Mouse (Mus musculus): ENCODE results near the gene Zfp335. TPM values are rescaled to one million over a fixed set of nuclear protein-coding genes. Genes with fewer than 3 reads are reported as not detected.
A peak's percentile ranks its signal among the peaks of the same experiment; 100 is the strongest.

Zfp335 gene
- polyA plus RNA-seq, 2 experiments, result 4.0 to 8.8 TPM

DNA sequence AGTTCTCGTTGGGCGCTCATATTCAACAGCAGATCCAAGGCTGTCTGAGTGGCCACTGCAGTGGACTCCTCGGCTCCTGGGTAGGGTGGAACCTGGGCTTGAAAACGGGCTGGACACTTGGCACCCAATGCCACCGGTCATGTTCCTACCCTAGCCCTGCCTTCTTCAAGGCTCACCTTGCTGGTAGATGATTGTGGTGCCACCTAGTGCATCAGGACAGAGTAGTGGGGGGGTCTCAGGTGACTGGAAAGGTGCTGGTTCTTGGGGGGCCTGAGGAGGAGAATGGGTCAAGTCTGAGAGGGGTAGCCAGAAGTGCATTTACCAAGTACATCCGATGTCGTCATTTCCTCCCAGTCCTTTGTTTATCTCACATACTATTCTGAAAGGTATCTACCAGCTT is 13.5 kb downstream of the Zfp335 start:
- DNase-seq (ENCODE audit: low read depth in 3 of 3, low spot score in 3 of 3) (no peak), ATAC-seq (ENCODE audit: insufficient read depth) (no peak)
- Histone ChIP-seq H3K4me1 (replicated peaks; ENCODE audit: control insufficient read depth in 2 of 2, insufficient read depth in 2 of 2, low read length in 1 of 2) (no peaks in the 10 kb centered on the region), H3K27ac (no peak overlapping the region), H3K4me2 (ENCODE audit: low read depth) (no peak overlapping the region), H3K4me3 (ENCODE audit: insufficient read depth in 1 of 2, low read depth in 2 of 2, low read length in 2 of 2) (no peak overlapping the region), H3K27me3 (ENCODE audit: control insufficient read depth, insufficient read depth, low read length) (no peaks in the 10 kb centered on the region), H3K9me3 (ENCODE audit: control insufficient read depth, low read length) (no peaks in the 10 kb centered on the region), H3K36me3 (replicated peaks; ENCODE audit: control insufficient read depth, insufficient read depth, low read depth) (peaks cover 92% of the 10 kb centered on the region), H3K9ac (replicated peaks) (no peak overlapping the region)
- 84% methylated on average over 7 of the region's 7 CpGs for WGBS (ENCODE audit: insufficient replicate concordance)
- TF ChIP-seq CTCF (IDR thresholded peaks at IDR 0.05; ENCODE audit: low read depth) (no peak), EP300 (IDR thresholded peaks at IDR 0.05; ENCODE audit: low read depth) (no peak)

DNA sequence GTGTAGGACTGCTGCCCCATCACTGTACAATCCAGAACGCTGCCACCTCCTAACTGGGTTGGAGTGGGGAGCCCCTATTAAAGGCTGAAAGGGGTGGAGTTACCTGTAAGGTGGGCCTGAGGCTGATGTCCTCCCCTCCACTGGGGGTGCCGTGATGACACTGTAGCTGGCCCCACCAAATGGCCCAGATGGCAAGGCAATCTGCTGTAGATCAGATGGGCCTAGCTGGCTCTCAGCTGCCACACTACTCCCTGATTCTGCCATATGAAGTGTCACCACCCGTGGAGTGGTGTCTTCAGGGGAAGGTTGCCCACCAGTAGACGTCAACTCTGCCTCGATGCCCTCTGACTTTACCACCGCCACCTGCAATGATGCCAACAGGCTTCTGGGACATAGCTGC is 15.7 kb downstream of the Zfp335 start:
- Histone ChIP-seq H3K4me1 (replicated peaks; ENCODE audit: control insufficient read depth in 2 of 2, insufficient read depth in 2 of 2, low read length in 1 of 2) (no peaks in the 10 kb centered on the region), H3K9me3 (ENCODE audit: control insufficient read depth, low read length) (no peaks in the 10 kb centered on the region), H3K36me3 (replicated peaks; ENCODE audit: control insufficient read depth, insufficient read depth, low read depth) (peaks cover 96% of the 10 kb centered on the region), H3K27ac (no peak overlapping the region), H3K4me2 (ENCODE audit: low read depth) (no peak overlapping the region), H3K9ac (replicated peaks) (no peak overlapping the region), H3K4me3 (ENCODE audit: insufficient read depth in 1 of 2, low read depth in 2 of 2, low read length in 2 of 2) (no peak overlapping the region), H3K27me3 (ENCODE audit: control insufficient read depth, insufficient read depth, low read length) (no peaks in the 10 kb centered on the region)
- no peak for TF ChIP-seq CTCF (IDR thresholded peaks at IDR 0.05; ENCODE audit: low read depth)
- TF ChIP-seq EP300 (IDR thresholded peaks at IDR 0.05; ENCODE audit: low read depth), result no peak
- ATAC-seq (ENCODE audit: insufficient read depth) (no peak), DNase-seq (ENCODE audit: low read depth in 3 of 3, low spot score in 3 of 3) (no peak)
- WGBS (ENCODE audit: insufficient replicate concordance), result 93% methylated on average over 6 of the region's 6 CpGs

DNA sequence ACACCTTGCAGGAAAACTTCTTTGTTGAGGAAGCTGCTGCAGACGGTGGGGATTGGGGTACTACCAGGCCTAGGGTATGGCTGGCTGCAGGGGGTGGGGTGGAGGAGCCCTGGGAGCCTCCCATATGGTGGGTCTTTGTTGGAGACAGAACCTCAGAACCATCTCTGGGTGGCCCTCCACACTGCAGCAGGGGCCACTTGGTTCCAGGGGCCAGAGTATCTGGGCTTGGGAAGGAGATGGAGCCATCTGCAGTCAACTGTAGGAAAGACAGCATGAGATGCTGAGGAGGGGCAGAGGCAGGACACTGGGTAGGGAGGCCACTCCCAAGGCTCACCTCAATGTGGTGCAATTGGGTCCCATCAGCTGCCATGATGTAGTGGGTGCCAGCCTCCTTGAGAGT is 16.9 kb downstream of the Zfp335 start:
- H3K9ac ChIP-seq (replicated peaks), result no peak overlapping the region
- no peak overlapping the region for H3K4me3 ChIP-seq (ENCODE audit: insufficient read depth in 1 of 2, low read depth in 2 of 2, low read length in 2 of 2)
- H3K36me3 ChIP-seq (replicated peaks; ENCODE audit: control insufficient read depth, insufficient read depth, low read depth), result peaks cover 94% of the 10 kb centered on the region
- H3K4me1 ChIP-seq (replicated peaks; ENCODE audit: control insufficient read depth in 2 of 2, insufficient read depth in 2 of 2, low read length in 1 of 2), result no peaks in the 10 kb centered on the region
- WGBS (ENCODE audit: insufficient replicate concordance), result 73% methylated on average over 1 of the region's 1 CpGs
- DNase-seq (ENCODE audit: low read depth in 3 of 3, low spot score in 3 of 3) (no peak), ATAC-seq (ENCODE audit: insufficient read depth) (no peak)
- no peak overlapping the region for H3K27ac ChIP-seq
- H3K4me2 ChIP-seq (ENCODE audit: low read depth), result no peak overlapping the region
- no peaks in the 10 kb centered on the region for H3K27me3 ChIP-seq (ENCODE audit: control insufficient read depth, insufficient read depth, low read length)
- TF ChIP-seq CTCF (IDR thresholded peaks at IDR 0.05; ENCODE audit: low read depth) (0 out of 2 replicates have a peak, but pooled peaks have one; percentile 4), EP300 (IDR thresholded peaks at IDR 0.05; ENCODE audit: low read depth) (no peak)
- H3K9me3 ChIP-seq (ENCODE audit: control insufficient read depth, low read length), result no peaks in the 10 kb centered on the region

DNA sequence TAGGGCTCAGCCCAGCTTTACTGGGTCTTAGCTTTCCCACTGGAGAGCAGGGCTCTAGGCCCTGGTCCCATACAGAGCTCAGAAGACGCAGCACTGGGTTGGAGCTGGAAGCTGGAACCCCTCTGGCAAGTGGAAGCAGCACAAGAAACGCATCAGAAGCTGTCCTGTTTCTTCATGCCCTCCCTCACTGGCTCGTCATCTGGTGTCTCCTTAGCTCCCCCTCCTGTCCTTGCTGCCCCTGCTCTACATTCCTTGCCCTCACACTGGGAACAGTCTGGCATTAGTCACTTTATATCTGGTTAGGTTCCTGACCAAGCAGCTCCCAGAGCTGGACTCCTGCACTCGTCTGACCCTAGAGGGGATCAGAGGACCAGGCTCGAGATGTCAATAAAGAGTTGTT is 17.5 kb downstream of the Zfp335 start:
- H3K4me1 ChIP-seq (replicated peaks; ENCODE audit: control insufficient read depth in 2 of 2, insufficient read depth in 2 of 2, low read length in 1 of 2), result no peaks in the 10 kb centered on the region
- H3K9me3 ChIP-seq (ENCODE audit: control insufficient read depth, low read length), result no peaks in the 10 kb centered on the region
- H3K36me3 ChIP-seq (replicated peaks; ENCODE audit: control insufficient read depth, insufficient read depth, low read depth), result peaks cover 94% of the 10 kb centered on the region
- H3K27ac ChIP-seq, result no peak overlapping the region
- ATAC-seq (ENCODE audit: insufficient read depth), result no peak
- H3K9ac ChIP-seq (replicated peaks), result no peak overlapping the region
- H3K4me2 ChIP-seq (ENCODE audit: low read depth), result no peak overlapping the region
- no peak for TF ChIP-seq CTCF (IDR thresholded peaks at IDR 0.05; ENCODE audit: low read depth)
- no peak for TF ChIP-seq EP300 (IDR thresholded peaks at IDR 0.05; ENCODE audit: low read depth)
- no peaks in the 10 kb centered on the region for H3K27me3 ChIP-seq (ENCODE audit: control insufficient read depth, insufficient read depth, low read length)
- H3K4me3 ChIP-seq (ENCODE audit: insufficient read depth in 1 of 2, low read depth in 2 of 2, low read length in 2 of 2), result no peak overlapping the region
- no peak for DNase-seq (ENCODE audit: low read depth in 3 of 3, low spot score in 3 of 3)
- WGBS (ENCODE audit: insufficient replicate concordance), result 74% methylated on average over 5 of the region's 5 CpGs

DNA sequence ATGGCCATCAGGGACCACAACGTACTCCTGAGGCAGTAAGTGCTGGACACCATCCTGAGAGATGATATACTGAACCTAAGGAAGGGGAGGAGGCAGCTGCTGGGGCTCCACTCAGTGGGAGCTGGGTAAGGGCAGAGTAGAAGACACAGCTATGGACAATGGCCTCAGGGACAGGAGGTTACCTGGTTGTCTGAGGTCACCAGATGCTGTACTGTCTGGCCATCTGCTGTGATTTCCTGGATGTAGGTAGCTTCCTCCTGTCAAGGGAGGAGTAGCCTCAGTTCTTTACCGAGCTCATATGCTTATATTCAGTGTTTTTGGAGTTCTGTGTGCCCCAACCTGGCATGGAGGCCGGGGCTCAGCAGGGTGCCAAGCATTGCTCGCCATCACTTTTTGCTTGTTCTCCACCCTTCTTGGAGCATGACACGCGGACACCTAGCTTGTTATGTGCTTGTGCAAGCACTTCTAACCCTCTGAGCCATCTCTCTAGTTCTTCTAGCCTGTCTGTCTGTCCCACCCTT is 18.8 kb downstream of the Zfp335 start:
- Histone ChIP-seq H3K4me3 (ENCODE audit: insufficient read depth in 1 of 2, low read depth in 2 of 2, low read length in 2 of 2) (no peak overlapping the region), H3K9me3 (ENCODE audit: control insufficient read depth, low read length) (no peaks in the 10 kb centered on the region), H3K27me3 (ENCODE audit: control insufficient read depth, insufficient read depth, low read length) (no peaks in the 10 kb centered on the region), H3K9ac (replicated peaks) (no peak overlapping the region), H3K4me1 (replicated peaks; ENCODE audit: control insufficient read depth in 2 of 2, insufficient read depth in 2 of 2, low read length in 1 of 2) (no peaks in the 10 kb centered on the region), H3K36me3 (replicated peaks; ENCODE audit: control insufficient read depth, insufficient read depth, low read depth) (peaks cover 90% of the 10 kb centered on the region), H3K27ac (no peak overlapping the region), H3K4me2 (ENCODE audit: low read depth) (no peak overlapping the region)
- TF ChIP-seq CTCF (IDR thresholded peaks at IDR 0.05; ENCODE audit: low read depth), result no peak
- TF ChIP-seq EP300 (IDR thresholded peaks at IDR 0.05; ENCODE audit: low read depth), result no peak
- DNase-seq (ENCODE audit: low read depth in 3 of 3, low spot score in 3 of 3), result no peak
- WGBS (ENCODE audit: insufficient replicate concordance), result 78% methylated on average over 6 of the region's 6 CpGs
- ATAC-seq (ENCODE audit: insufficient read depth), result no peak

Data from liver, embryonic 14.5 days (tissue).